Mouse (Mus musculus): Measurements from ENCODE around the gene Rufy3. TPM values are rescaled to one million over a fixed set of nuclear protein-coding genes. Genes with fewer than 3 reads are reported as not detected.

The Rufy3 gene
- polyA plus RNA-seq, 1 experiment from 2014 or later: 9.9 TPM

- WGBS: 43% methylated on average over 7 of the region's 7 CpGs
- no peak overlapping the region for H3K27ac ChIP-seq (replicated peaks; ENCODE audit: low read depth, low read length)
- H3K4me2 ChIP-seq (ENCODE audit: low read depth, severe bottlenecking): no peak overlapping the region
Measured at GRCm38 (mm10) chr5:88678929-88679328, 114.1 kb downstream of the Rufy3 start.

GRCm38 (mm10) chr5:88679341-88679740, 114.5 kb downstream of the Rufy3 start:
- WGBS: 9% methylated on average over 6 of the region's 6 CpGs
- Histone ChIP-seq H3K9ac (ENCODE audit: low read length) (no peak overlapping the region), H3K36me3 (ENCODE audit: control insufficient read depth, insufficient read depth, low read length) (no peaks in the 10 kb centered on the region), H3K27ac (replicated peaks; ENCODE audit: low read depth, low read length) (no peak overlapping the region), H3K4me2 (ENCODE audit: low read depth, severe bottlenecking) (no peak overlapping the region), H3K9me3 (ENCODE audit: control insufficient read depth, low read length) (no peaks in the 10 kb centered on the region), H3K4me3 (ENCODE audit: low read depth, low read length) (no peak overlapping the region), H3K27me3 (ENCODE audit: control insufficient read depth, insufficient read depth, low read length) (no peaks in the 10 kb centered on the region), H3K4me1 (ENCODE audit: control insufficient read depth, insufficient read depth, low read length) (peaks cover 6% of the 10 kb centered on the region; the same call in 1 of the 2 replicates)
- DNase-seq (ENCODE audit: low spot score): no peak
- no peak for ATAC-seq (ENCODE audit: insufficient number of reproducible peaks, low FRiP score, low TSS enrichment, low read depth)

More at GRCm38 (mm10) chr5:88678929-88679328, 114.1 kb downstream of the Rufy3 start:
- Histone ChIP-seq H3K9me3 (ENCODE audit: control insufficient read depth, low read length) (no peaks in the 10 kb centered on the region), H3K4me3 (ENCODE audit: low read depth, low read length) (no peak overlapping the region), H3K27me3 (ENCODE audit: control insufficient read depth, insufficient read depth, low read length) (no peaks in the 10 kb centered on the region), H3K4me1 (ENCODE audit: control insufficient read depth, insufficient read depth, low read length) (peaks cover 7% of the 10 kb centered on the region; the same call in 1 of the 2 replicates), H3K36me3 (ENCODE audit: control insufficient read depth, insufficient read depth, low read length) (no peaks in the 10 kb centered on the region), H3K9ac (ENCODE audit: low read length) (no peak overlapping the region)
- DNase-seq (ENCODE audit: low spot score) (no peak), ATAC-seq (ENCODE audit: insufficient number of reproducible peaks, low FRiP score, low TSS enrichment, low read depth) (no peak)

- Histone ChIP-seq H3K36me3 (ENCODE audit: control insufficient read depth, insufficient read depth, low read length) (no peaks in the 10 kb centered on the region), H3K4me3 (ENCODE audit: low read depth, low read length) (no peak overlapping the region), H3K4me1 (ENCODE audit: control insufficient read depth, insufficient read depth, low read length) (peaks cover 3% of the 10 kb centered on the region; the same call in 1 of the 2 replicates), H3K27me3 (ENCODE audit: control insufficient read depth, insufficient read depth, low read length) (no peaks in the 10 kb centered on the region), H3K9me3 (ENCODE audit: control insufficient read depth, low read length) (no peaks in the 10 kb centered on the region), H3K9ac (ENCODE audit: low read length) (no peak overlapping the region), H3K27ac (replicated peaks; ENCODE audit: low read depth, low read length) (no peak overlapping the region), H3K4me2 (ENCODE audit: low read depth, severe bottlenecking) (no peak overlapping the region)
- WGBS: 80% methylated on average over 6 of the region's 6 CpGs
- DNase-seq (ENCODE audit: low spot score) (no peak), ATAC-seq (ENCODE audit: insufficient number of reproducible peaks, low FRiP score, low TSS enrichment, low read depth) (no peak)
Measured at GRCm38 (mm10) chr5:88680567-88680966, 115.7 kb downstream of the Rufy3 start.

- H3K36me3 ChIP-seq (ENCODE audit: control insufficient read depth, insufficient read depth, low read length): no peaks in the 10 kb centered on the region
- no peaks in the 10 kb centered on the region for H3K27me3 ChIP-seq (ENCODE audit: control insufficient read depth, insufficient read depth, low read length)
- ATAC-seq (ENCODE audit: insufficient number of reproducible peaks, low FRiP score, low TSS enrichment, low read depth) (no peak), DNase-seq (ENCODE audit: low spot score) (no peak)
- peaks cover 3% of the 10 kb centered on the region; the same call in 1 of the 2 replicates for H3K4me1 ChIP-seq (ENCODE audit: control insufficient read depth, insufficient read depth, low read length)
- H3K9me3 ChIP-seq (ENCODE audit: control insufficient read depth, low read length): no peaks in the 10 kb centered on the region
- H3K4me2 ChIP-seq (ENCODE audit: low read depth, severe bottlenecking): no peak overlapping the region
- whole genome bisulfite sequencing: 72% methylated on average over 9 of the region's 9 CpGs
- no peak overlapping the region for H3K27ac ChIP-seq (replicated peaks; ENCODE audit: low read depth, low read length)
- H3K4me3 ChIP-seq (ENCODE audit: low read depth, low read length): no peak overlapping the region
- no peak overlapping the region for H3K9ac ChIP-seq (ENCODE audit: low read length)
Measured at GRCm38 (mm10) chr5:88683706-88684105, 118.9 kb downstream of the Rufy3 start.

GRCm38 (mm10) chr5:88684226-88684625, 119.4 kb downstream of the Rufy3 start:
- ATAC-seq (ENCODE audit: insufficient number of reproducible peaks, low FRiP score, low TSS enrichment, low read depth): no peak
- Histone ChIP-seq H3K27ac (replicated peaks; ENCODE audit: low read depth, low read length) (no peak overlapping the region), H3K4me3 (ENCODE audit: low read depth, low read length) (no peak overlapping the region), H3K9ac (ENCODE audit: low read length) (no peak overlapping the region), H3K27me3 (ENCODE audit: control insufficient read depth, insufficient read depth, low read length) (no peaks in the 10 kb centered on the region), H3K9me3 (ENCODE audit: control insufficient read depth, low read length) (no peaks in the 10 kb centered on the region), H3K4me2 (ENCODE audit: low read depth, severe bottlenecking) (no peak overlapping the region), H3K4me1 (ENCODE audit: control insufficient read depth, insufficient read depth, low read length) (peaks cover 2% of the 10 kb centered on the region; the same call in 1 of the 2 replicates), H3K36me3 (ENCODE audit: control insufficient read depth, insufficient read depth, low read length) (no peaks in the 10 kb centered on the region)
- 8% methylated on average over 3 of the region's 3 CpGs for WGBS
- no peak for DNase-seq (ENCODE audit: low spot score)

GRCm38 (mm10) chr5:88685306-88685705, 120.5 kb downstream of the Rufy3 start:
- 9% methylated on average over 6 of the region's 6 CpGs for WGBS
- no peak overlapping the region for H3K4me3 ChIP-seq (ENCODE audit: low read depth, low read length)
- H3K4me2 ChIP-seq (ENCODE audit: low read depth, severe bottlenecking): no peak overlapping the region
- H3K9ac ChIP-seq (ENCODE audit: low read length): no peak overlapping the region
- no peaks in the 10 kb centered on the region for H3K9me3 ChIP-seq (ENCODE audit: control insufficient read depth, low read length)
- ATAC-seq (ENCODE audit: insufficient number of reproducible peaks, low FRiP score, low TSS enrichment, low read depth) (no peak), DNase-seq (ENCODE audit: low spot score) (no peak)
- H3K4me1 ChIP-seq (ENCODE audit: control insufficient read depth, insufficient read depth, low read length): no peaks in the 10 kb centered on the region
- no peaks in the 10 kb centered on the region for H3K27me3 ChIP-seq (ENCODE audit: control insufficient read depth, insufficient read depth, low read length)
- no peaks in the 10 kb centered on the region for H3K36me3 ChIP-seq (ENCODE audit: control insufficient read depth, insufficient read depth, low read length)
- no peak overlapping the region for H3K27ac ChIP-seq (replicated peaks; ENCODE audit: low read depth, low read length)

GRCm38 (mm10) chr5:88685745-88686299, 121.0 kb downstream of the Rufy3 start:
- Histone ChIP-seq H3K4me2 (ENCODE audit: low read depth, severe bottlenecking) (no peak overlapping the region), H3K9ac (ENCODE audit: low read length) (no peak overlapping the region), H3K27ac (replicated peaks; ENCODE audit: low read depth, low read length) (no peak overlapping the region), H3K9me3 (ENCODE audit: control insufficient read depth, low read length) (no peaks in the 10 kb centered on the region), H3K4me3 (ENCODE audit: low read depth, low read length) (no peak overlapping the region), H3K36me3 (ENCODE audit: control insufficient read depth, insufficient read depth, low read length) (no peaks in the 10 kb centered on the region), H3K27me3 (ENCODE audit: control insufficient read depth, insufficient read depth, low read length) (no peaks in the 10 kb centered on the region), H3K4me1 (ENCODE audit: control insufficient read depth, insufficient read depth, low read length) (no peaks in the 10 kb centered on the region)
- DNase-seq (ENCODE audit: low spot score): no peak
- 62% methylated on average over 6 of the region's 6 CpGs for WGBS
- no peak for ATAC-seq (ENCODE audit: insufficient number of reproducible peaks, low FRiP score, low TSS enrichment, low read depth)

GRCm38 (mm10) chr5:88687996-88688406, 123.2 kb downstream of the Rufy3 start:
- DNase-seq (ENCODE audit: low spot score) (no peak), ATAC-seq (ENCODE audit: insufficient number of reproducible peaks, low FRiP score, low TSS enrichment, low read depth) (no peak)
- H3K27ac ChIP-seq (replicated peaks; ENCODE audit: low read depth, low read length): no peak overlapping the region
- H3K4me3 ChIP-seq (ENCODE audit: low read depth, low read length): no peak overlapping the region
- no peak overlapping the region for H3K4me2 ChIP-seq (ENCODE audit: low read depth, severe bottlenecking)
- no peaks in the 10 kb centered on the region for H3K4me1 ChIP-seq (ENCODE audit: control insufficient read depth, insufficient read depth, low read length)
- no peaks in the 10 kb centered on the region for H3K27me3 ChIP-seq (ENCODE audit: control insufficient read depth, insufficient read depth, low read length)
- H3K9me3 ChIP-seq (ENCODE audit: control insufficient read depth, low read length): no peaks in the 10 kb centered on the region
- 86% methylated on average over 8 of the region's 8 CpGs for WGBS
- no peaks in the 10 kb centered on the region for H3K36me3 ChIP-seq (ENCODE audit: control insufficient read depth, insufficient read depth, low read length)
- H3K9ac ChIP-seq (ENCODE audit: low read length): no peak overlapping the region

All from limb, embryonic 11.5 days (tissue).